Mouse (Mus musculus): ENCODE results near the gene 0610010F05Rik. TPM values are rescaled to one million over a fixed set of nuclear protein-coding genes. Genes with fewer than 3 reads are reported as not detected.

Gene 0610010F05Rik
- polyA plus RNA-seq, 1 experiment from 2014 or later: 39.2 TPM

GRCm38 (mm10) chr11:23520473-23521205 is 112.8 kb downstream of the 0610010F05Rik start, which contains the start of gene 1700093K21Rik:
Gene 1700093K21Rik (minus strand): TSS chr11:23521155.
- Histone ChIP-seq H3K9me3 (replicated peaks) (no peaks in the 10 kb centered on the region), H3K4me3 (no peak within 1 kb of the TSS), H3K27ac (replicated peaks) (peak within 1 kb of the TSS; percentile 42; the same call in 1 of the 2 replicates), H3K36me3 (no peaks in the 10 kb centered on the region), H3K27me3 (ENCODE audit: low read depth, poor library complexity, severe bottlenecking) (no peaks in the 10 kb centered on the region), H3K4me1 (peaks cover 9% of the 10 kb centered on the region)
- DNase-seq (ENCODE audit: low spot score): no peak
- 33% methylated on average over 5 of the region's 5 CpGs for WGBS

GRCm38 (mm10) chr11:23518981-23519380 is 114.5 kb downstream of the 0610010F05Rik start:
- Histone ChIP-seq H3K27ac (replicated peaks) (no peak overlapping the region), H3K36me3 (no peaks in the 10 kb centered on the region), H3K27me3 (ENCODE audit: low read depth, poor library complexity, severe bottlenecking) (no peaks in the 10 kb centered on the region), H3K4me1 (peaks cover 9% of the 10 kb centered on the region), H3K9me3 (replicated peaks) (no peaks in the 10 kb centered on the region), H3K4me3 (no peak overlapping the region)
- no peak for DNase-seq (ENCODE audit: low spot score)
- 83% methylated on average over 3 of the region's 3 CpGs for WGBS

- Histone ChIP-seq H3K27ac (replicated peaks) (no peak overlapping the region), H3K4me3 (no peak overlapping the region), H3K4me1 (peaks cover 14% of the 10 kb centered on the region), H3K9me3 (replicated peaks) (no peaks in the 10 kb centered on the region), H3K27me3 (ENCODE audit: low read depth, poor library complexity, severe bottlenecking) (no peaks in the 10 kb centered on the region), H3K36me3 (no peaks in the 10 kb centered on the region)
- DNase-seq (ENCODE audit: low spot score): no peak
- 79% methylated on average over 2 of the region's 2 CpGs for WGBS
These were observed 118.1 kb downstream of the 0610010F05Rik start for GRCm38 (mm10) chr11:23515315-23515714.

Other genes starting within 250 kb of the 0610010F05Rik start
- 136 and 137 TPM in 2 replicates for gene Ahsa2, start 135.6 kb downstream of the 0610010F05Rik start, polyA plus RNA-seq (2016; fragmentation: Nextera tagmentation; extraction: Ambion mirVana)
- gene 1700093K21Rik, start 112.5 kb downstream of the 0610010F05Rik start, polyA plus RNA-seq (2016; fragmentation: Nextera tagmentation; extraction: Ambion mirVana): not detected in 2 replicates
- 18.8 and 18.9 TPM in 2 replicates for gene Pus10, start 32.0 kb upstream of the 0610010F05Rik start, polyA plus RNA-seq (2016; fragmentation: Nextera tagmentation; extraction: Ambion mirVana)
- 36.0 and 37.0 TPM in 2 replicates for gene Pex13, start 32.3 kb upstream of the 0610010F05Rik start, polyA plus RNA-seq (2016; fragmentation: Nextera tagmentation; extraction: Ambion mirVana)
- gene Rel, start 137.3 kb upstream of the 0610010F05Rik start, polyA plus RNA-seq (2016; fragmentation: Nextera tagmentation; extraction: Ambion mirVana): 0.55 and 0.59 TPM in 2 replicates